Mouse (Mus musculus): ENCODE results near the gene Krt8. TPM values are rescaled to one million over a fixed set of nuclear protein-coding genes. Genes with fewer than 3 reads are reported as not detected.

The Krt8 gene
- total and polyA plus RNA-seq, 2 experiments from 2014 or later: 0.60 to 1.6 TPM

- TF ChIP-seq CTCF (IDR thresholded peaks at IDR 0.05): no peak
Observed at GRCm38 (mm10) chr15:102014848-102015247, 10.6 kb upstream of the Krt8 start.

GRCm38 (mm10) chr15:102013651-102014050, 9.4 kb upstream of the Krt8 start:
- Histone ChIP-seq H3K9ac (replicated peaks; ENCODE audit: low read length, poor library complexity, severe bottlenecking) (no peak overlapping the region), H3K4me3 (ENCODE audit: low read depth, low read length) (no peak overlapping the region), H3K27me3 (ENCODE audit: insufficient read depth, low read length) (no peaks in the 10 kb centered on the region), H3K4me2 (ENCODE audit: low read depth, low read length, poor library complexity, severe bottlenecking) (no peak overlapping the region), H3K27ac (ENCODE audit: low read depth, low read length) (no peak overlapping the region), H3K36me3 (ENCODE audit: insufficient read depth, low read length) (no peaks in the 10 kb centered on the region), H3K9me3 (ENCODE audit: low read length) (no peaks in the 10 kb centered on the region), H3K4me1 (ENCODE audit: insufficient read depth, low read length) (no peaks in the 10 kb centered on the region; the same call in 1 of the 2 replicates)
- peak; percentile 23; the same call in 1 of the 2 replicates for ATAC-seq (ENCODE audit: low FRiP score)
- WGBS: 58% methylated on average over 3 of the region's 3 CpGs
- DNase-seq (ENCODE audit: low spot score): peak; percentile 76
- no peak for TF ChIP-seq CTCF (IDR thresholded peaks at IDR 0.05)

More at GRCm38 (mm10) chr15:102014848-102015247, 10.6 kb upstream of the Krt8 start:
- Histone ChIP-seq H3K4me1 (ENCODE audit: insufficient read depth, low read length) (no peaks in the 10 kb centered on the region; the same call in 1 of the 2 replicates), H3K9me3 (ENCODE audit: low read length) (no peaks in the 10 kb centered on the region), H3K27ac (ENCODE audit: low read depth, low read length) (no peak overlapping the region), H3K4me2 (ENCODE audit: low read depth, low read length, poor library complexity, severe bottlenecking) (no peak overlapping the region), H3K4me3 (ENCODE audit: low read depth, low read length) (no peak overlapping the region), H3K27me3 (ENCODE audit: insufficient read depth, low read length) (no peaks in the 10 kb centered on the region), H3K36me3 (ENCODE audit: insufficient read depth, low read length) (no peaks in the 10 kb centered on the region), H3K9ac (replicated peaks; ENCODE audit: low read length, poor library complexity, severe bottlenecking) (no peak overlapping the region)
- WGBS: 74% methylated on average over 2 of the region's 4 CpGs
- ATAC-seq (ENCODE audit: low FRiP score) (no peak), DNase-seq (ENCODE audit: low spot score) (no peak)

- H3K4me2 ChIP-seq (ENCODE audit: low read depth, low read length, poor library complexity, severe bottlenecking): no peak overlapping the region
- H3K27me3 ChIP-seq (ENCODE audit: insufficient read depth, low read length): no peaks in the 10 kb centered on the region
- H3K36me3 ChIP-seq (ENCODE audit: insufficient read depth, low read length): no peaks in the 10 kb centered on the region
- no peak for ATAC-seq (ENCODE audit: low FRiP score)
- no peak overlapping the region for H3K4me3 ChIP-seq (ENCODE audit: low read depth, low read length)
- TF ChIP-seq CTCF (IDR thresholded peaks at IDR 0.05): no peak
- no peaks in the 10 kb centered on the region; the same call in 1 of the 2 replicates for H3K4me1 ChIP-seq (ENCODE audit: insufficient read depth, low read length)
- DNase-seq (ENCODE audit: low spot score): no peak
- H3K9me3 ChIP-seq (ENCODE audit: low read length): no peaks in the 10 kb centered on the region
- 56% methylated on average over 4 of the region's 4 CpGs for WGBS
- no peak overlapping the region for H3K9ac ChIP-seq (replicated peaks; ENCODE audit: low read length, poor library complexity, severe bottlenecking)
- H3K27ac ChIP-seq (ENCODE audit: low read depth, low read length): no peak overlapping the region
Observed at GRCm38 (mm10) chr15:102012260-102012765, 8.0 kb upstream of the Krt8 start.

GRCm38 (mm10) chr15:102010569-102011245, 6.4 kb upstream of the Krt8 start:
- ATAC-seq (ENCODE audit: low FRiP score) (no peak), DNase-seq (ENCODE audit: low spot score) (no peak)
- Histone ChIP-seq H3K27me3 (ENCODE audit: insufficient read depth, low read length) (0 out of 2 replicates have a peak, but pooled peaks cover 3% of the 10 kb centered on the region), H3K27ac (ENCODE audit: low read depth, low read length) (no peak overlapping the region), H3K9ac (replicated peaks; ENCODE audit: low read length, poor library complexity, severe bottlenecking) (no peak overlapping the region), H3K9me3 (ENCODE audit: low read length) (no peaks in the 10 kb centered on the region), H3K36me3 (ENCODE audit: insufficient read depth, low read length) (no peaks in the 10 kb centered on the region), H3K4me2 (ENCODE audit: low read depth, low read length, poor library complexity, severe bottlenecking) (no peak overlapping the region), H3K4me1 (ENCODE audit: insufficient read depth, low read length) (no peaks in the 10 kb centered on the region; the same call in 1 of the 2 replicates), H3K4me3 (ENCODE audit: low read depth, low read length) (no peak overlapping the region)
- TF ChIP-seq CTCF (IDR thresholded peaks at IDR 0.05): no peak
- WGBS: 76% methylated on average over 3 of the region's 3 CpGs

GRCm38 (mm10) chr15:102007097-102008069, 3.1 kb upstream of the Krt8 start:
- no peak overlapping the region for H3K4me3 ChIP-seq (ENCODE audit: low read depth, low read length)
- H3K9me3 ChIP-seq (ENCODE audit: low read length): no peaks in the 10 kb centered on the region
- no peak for TF ChIP-seq CTCF (IDR thresholded peaks at IDR 0.05)
- H3K4me2 ChIP-seq (ENCODE audit: low read depth, low read length, poor library complexity, severe bottlenecking): no peak overlapping the region
- H3K27ac ChIP-seq (ENCODE audit: low read depth, low read length): no peak overlapping the region
- no peaks in the 10 kb centered on the region for H3K36me3 ChIP-seq (ENCODE audit: insufficient read depth, low read length)
- ATAC-seq (ENCODE audit: low FRiP score): no peak
- H3K4me1 ChIP-seq (ENCODE audit: insufficient read depth, low read length): no peaks in the 10 kb centered on the region
- WGBS: 51% methylated on average over 12 of the region's 12 CpGs
- DNase-seq (ENCODE audit: low spot score): peak; percentile 70
- no peak overlapping the region for H3K9ac ChIP-seq (replicated peaks; ENCODE audit: low read length, poor library complexity, severe bottlenecking)
- H3K27me3 ChIP-seq (ENCODE audit: insufficient read depth, low read length): peaks cover 25% of the 10 kb centered on the region

Data from midbrain, postnatal 0 days (tissue).